Mouse (Mus musculus) stomach, embryonic 16.5 days (tissue): ENCODE measurements around the gene Casc1. TPM values are rescaled to one million over a fixed set of nuclear protein-coding genes. Genes with fewer than 3 reads are reported as not detected.
A peak's percentile ranks its signal among the peaks of the same experiment; 100 is the strongest.

Experiments used
- ATAC-seq: fragments of 200-750 bp; cut with Nextera tagmentation; 2 replicates; pipeline ENCODE4 v1.8.0; 2017; ENCODE audit warnings: moderate number of reproducible peaks, moderate TSS enrichment; ENCODE audit not compliant: insufficient read depth, low FRiP score
- H3K27ac ChIP-seq: fragments of 300-500 bp; sonication (generic); 2 replicates; pipeline ENCODE4 v1.5.1; 2014; ENCODE audit warnings: low read length
- H3K27me3 ChIP-seq: fragments of 300-500 bp; sonication (generic); 2 replicates; pipeline ENCODE4 v1.6.1; 2014; ENCODE audit warnings: low read length, control low read depth, mixed read lengths; ENCODE audit not compliant: control insufficient read depth, insufficient read depth
- H3K36me3 ChIP-seq: fragments of 300-500 bp; sonication (generic); 2 replicates; pipeline ENCODE4 v1.6.1; 2014; ENCODE audit warnings: low read length; ENCODE audit not compliant: control insufficient read depth, insufficient read depth
- H3K4me1 ChIP-seq: fragments of 300-500 bp; sonication (generic); 2 replicates; pipeline ENCODE4 v1.6.1; 2014; ENCODE audit warnings: low read length, control low read depth, mixed read lengths; ENCODE audit not compliant: control insufficient read depth, insufficient read depth
- H3K4me2 ChIP-seq: fragments of 300-500 bp; sonication (generic); 2 replicates; pipeline ENCODE4 v1.6.1; 2014; ENCODE audit warnings: low read depth, low read length, mixed read lengths
- H3K4me3 ChIP-seq: fragments of 300-500 bp; sonication (generic); replicated peaks from 2 replicates; pipeline ENCODE4 v1.5.1; 2014; ENCODE audit warnings: mild to moderate bottlenecking, low read length
- H3K9ac ChIP-seq: fragments of 300-500 bp; sonication (generic); 2 replicates; pipeline ENCODE4 v1.6.1; 2014; ENCODE audit warnings: low read length
- H3K9me3 ChIP-seq: fragments of 300-500 bp; sonication (generic); replicated peaks from 2 replicates; pipeline ENCODE4 v1.6.1; 2016; ENCODE audit warnings: low read length, control low read depth; ENCODE audit not compliant: control insufficient read depth
- WGBS: fragments of 180-500 bp; shearing (Covaris S2); extraction: QIAGEN DNeasy Blood & Tissue Kit; methylation state at CpG from one replicate; pipeline ENCODE4 v1.1.7; 2014; 5-methylcytosine and 5-hydroxymethylcytosine counted together
- polyA plus RNA-seq: library from polyadenylated mRNA; unstranded; fragments of >200 nt; fragmentation: Nextera tagmentation; extraction: Ambion mirVana; gene quantifications from 2 replicates; pipeline ENCODE4 v1.2.1, GENCODE M21; 2015

Gene Casc1
- polyA plus RNA-seq, 1 experiment from 2014 or later, result 0.43 TPM

GRCm38 (mm10) chr6:145211376-145212305, 836 bp upstream of the Casc1 start:
- peak; percentile 23; the same call in 1 of the 2 replicates for ATAC-seq
- Histone ChIP-seq H3K27ac (peak overlapping the region; percentile 97), H3K4me3 (peak overlapping the region; percentile 85), H3K27me3 (no peaks in the 10 kb centered on the region), H3K9me3 (no peaks in the 10 kb centered on the region), H3K4me2 (peak overlapping the region; percentile 59), H3K36me3 (no peaks in the 10 kb centered on the region), H3K9ac (peak overlapping the region; percentile 89), H3K4me1 (0 out of 2 replicates have a peak, but pooled peaks cover 3% of the 10 kb centered on the region)
- WGBS, result 2% methylated on average over 21 of the region's 21 CpGs

- Histone ChIP-seq H3K9ac (peak overlapping the region; percentile 53; the same call in 1 of the 2 replicates), H3K27ac (no peak overlapping the region), H3K9me3 (no peaks in the 10 kb centered on the region), H3K4me3 (peak overlapping the region; percentile 53), H3K4me1 (0 out of 2 replicates have a peak, but pooled peaks cover 3% of the 10 kb centered on the region), H3K27me3 (no peaks in the 10 kb centered on the region), H3K36me3 (no peaks in the 10 kb centered on the region), H3K4me2 (peak overlapping the region; percentile 62)
- ATAC-seq, result no peak
- WGBS, result 31% methylated on average over 8 of the region's 8 CpGs
Measured at GRCm38 (mm10) chr6:145210056-145210680, 637 bp downstream of the Casc1 start.

- Histone ChIP-seq H3K4me1 (no peaks in the 10 kb centered on the region), H3K27me3 (no peaks in the 10 kb centered on the region), H3K36me3 (no peaks in the 10 kb centered on the region), H3K4me2 (no peak overlapping the region), H3K9ac (no peak overlapping the region), H3K9me3 (no peaks in the 10 kb centered on the region), H3K4me3 (no peak overlapping the region), H3K27ac (no peak overlapping the region)
- WGBS, result 75% methylated on average over 10 of the region's 10 CpGs
- ATAC-seq, result no peak
Measured at GRCm38 (mm10) chr6:145205142-145205541, 5.7 kb downstream of the Casc1 start.

DNA sequence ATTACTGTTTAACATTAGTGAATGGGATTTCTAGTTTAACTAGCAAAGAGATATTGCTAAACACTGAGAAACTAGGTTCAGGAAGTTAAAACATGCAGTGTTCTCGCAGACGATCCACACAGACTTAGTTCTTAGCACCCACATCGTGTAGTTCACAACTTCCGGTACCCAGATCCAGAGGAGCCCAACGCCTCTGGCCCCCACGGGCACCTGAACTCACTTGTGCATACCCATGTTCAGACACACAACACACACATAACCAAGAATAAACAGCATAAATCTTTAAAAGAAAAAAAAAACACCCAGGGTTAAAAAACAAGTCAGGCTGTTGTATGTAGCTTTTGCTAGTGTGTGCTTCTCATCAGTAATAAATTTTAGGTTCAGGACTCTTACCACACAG, 6.4 kb downstream of the Casc1 start:
- H3K27ac ChIP-seq, result no peak overlapping the region
- H3K9me3 ChIP-seq, result no peaks in the 10 kb centered on the region
- no peaks in the 10 kb centered on the region for H3K36me3 ChIP-seq
- 94% methylated on average over 6 of the region's 6 CpGs for WGBS
- no peak overlapping the region for H3K4me2 ChIP-seq
- no peaks in the 10 kb centered on the region for H3K27me3 ChIP-seq
- H3K9ac ChIP-seq, result no peak overlapping the region
- ATAC-seq, result no peak
- no peaks in the 10 kb centered on the region for H3K4me1 ChIP-seq
- no peak overlapping the region for H3K4me3 ChIP-seq

DNA sequence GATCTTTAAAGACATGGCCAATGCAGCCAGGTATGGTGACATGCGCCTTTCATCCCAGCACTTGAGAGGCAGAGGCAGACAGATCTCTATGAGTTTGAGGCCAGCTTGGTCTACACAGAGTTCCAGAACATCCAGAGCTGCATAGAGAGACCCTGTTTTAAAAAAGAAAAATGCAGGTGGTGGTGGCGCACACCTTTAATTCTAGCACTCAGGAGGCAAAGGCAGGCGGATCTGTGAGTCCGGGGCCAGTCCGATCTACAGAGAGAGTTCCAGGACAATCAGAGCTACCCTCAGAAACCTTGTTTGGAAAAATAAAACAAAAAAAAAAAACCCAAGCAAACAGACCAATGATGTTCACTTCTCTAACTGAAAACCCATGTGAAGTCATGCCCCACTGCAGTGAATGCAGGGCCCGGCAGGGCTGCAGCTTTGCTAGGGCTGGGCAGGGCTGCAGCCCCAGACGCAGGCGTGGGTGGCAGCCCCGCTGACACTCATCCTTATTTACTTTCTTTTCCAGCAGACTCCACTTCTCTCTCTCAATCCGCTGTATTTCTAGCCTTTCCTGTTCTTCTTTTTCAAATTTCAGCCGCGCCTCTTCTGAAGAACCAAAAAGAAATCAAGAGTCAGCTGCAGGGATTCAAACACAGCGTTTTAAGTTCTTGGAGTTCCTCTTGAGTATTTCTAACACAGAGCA, 8.2 kb downstream of the Casc1 start:
- Histone ChIP-seq H3K36me3 (no peaks in the 10 kb centered on the region), H3K9ac (no peak overlapping the region), H3K9me3 (no peaks in the 10 kb centered on the region), H3K4me1 (no peaks in the 10 kb centered on the region), H3K27ac (no peak overlapping the region), H3K27me3 (no peaks in the 10 kb centered on the region), H3K4me2 (no peak overlapping the region), H3K4me3 (no peak overlapping the region)
- WGBS, result 75% methylated on average over 13 of the region's 13 CpGs
- ATAC-seq, result no peak

- Histone ChIP-seq H3K9ac (no peak overlapping the region), H3K4me3 (no peak overlapping the region), H3K4me2 (no peak overlapping the region), H3K27me3 (no peaks in the 10 kb centered on the region), H3K4me1 (no peaks in the 10 kb centered on the region), H3K27ac (no peak overlapping the region), H3K9me3 (no peaks in the 10 kb centered on the region), H3K36me3 (no peaks in the 10 kb centered on the region)
- ATAC-seq, result no peak
- WGBS, result 87% methylated on average over 8 of the region's 8 CpGs
Measured at GRCm38 (mm10) chr6:145197949-145198686, 12.7 kb downstream of the Casc1 start.

GRCm38 (mm10) chr6:145193446-145193845, 17.4 kb downstream of the Casc1 start:
- WGBS, result 68% methylated on average over 11 of the region's 11 CpGs
- Histone ChIP-seq H3K4me2 (no peak overlapping the region), H3K9ac (no peak overlapping the region), H3K27me3 (no peaks in the 10 kb centered on the region), H3K27ac (no peak overlapping the region), H3K36me3 (no peaks in the 10 kb centered on the region), H3K4me3 (no peak overlapping the region), H3K9me3 (no peaks in the 10 kb centered on the region), H3K4me1 (no peaks in the 10 kb centered on the region)
- no peak for ATAC-seq

DNA sequence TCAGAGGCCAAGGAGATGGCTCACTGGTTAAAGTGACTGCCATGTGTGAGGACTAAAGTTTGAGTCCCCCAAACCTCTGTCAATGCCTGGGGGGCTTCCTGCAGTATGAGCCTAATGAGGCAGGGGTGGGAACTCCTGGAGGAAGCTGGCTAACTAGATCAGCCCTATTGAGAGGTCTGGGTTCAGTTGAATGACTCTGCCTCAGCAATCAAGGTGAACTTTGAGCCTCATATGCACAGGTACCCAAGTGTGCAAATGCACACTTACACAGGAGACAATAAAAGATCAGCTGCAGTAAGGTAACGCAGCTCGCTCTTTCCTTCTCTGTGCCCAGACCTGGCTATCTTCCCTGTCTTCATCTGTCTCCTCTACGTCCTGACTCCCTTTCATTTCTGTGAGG, 17.8 kb downstream of the Casc1 start:
- Histone ChIP-seq H3K4me2 (no peak overlapping the region), H3K27me3 (no peaks in the 10 kb centered on the region), H3K9me3 (no peaks in the 10 kb centered on the region), H3K36me3 (no peaks in the 10 kb centered on the region), H3K4me3 (no peak overlapping the region), H3K9ac (no peak overlapping the region), H3K4me1 (no peaks in the 10 kb centered on the region), H3K27ac (no peak overlapping the region)
- WGBS, result 72% methylated on average over 3 of the region's 3 CpGs
- no peak for ATAC-seq
